Mouse (Mus musculus) neural tube, embryonic 12.5 days (tissue): ENCODE data around the gene Rnf151. TPM values are rescaled to one million over a fixed set of nuclear protein-coding genes. Genes with fewer than 3 reads are reported as not detected.
"Not testable (repeated sequence)": the region's sequence is repeated elsewhere in the genome, so short reads cannot be mapped to it uniquely, and the experiment has no call there.

ENCODE experiments used
- ATAC-seq: fragments of 200-750 bp; cut with Nextera tagmentation; 2 replicates; pipeline ENCODE4 v1.8.0; 2017; ENCODE audit warnings: low read depth, mild to moderate bottlenecking, moderate TSS enrichment, moderate library complexity; ENCODE audit not compliant: low FRiP score
- H3K27ac ChIP-seq: fragments of 300-500 bp; sonication (generic); 2 replicates; pipeline ENCODE4 v1.5.1; 2016
- H3K27me3 ChIP-seq: fragments of 300-500 bp; sonication (generic); replicated peaks from 2 replicates; pipeline ENCODE4 v1.6.1; 2016; ENCODE audit warnings: mild to moderate bottlenecking
- H3K36me3 ChIP-seq: fragments of 300-500 bp; sonication (generic); 2 replicates; pipeline ENCODE4 v1.6.1; 2016; ENCODE audit warnings: mild to moderate bottlenecking
- H3K4me1 ChIP-seq: fragments of 300-500 bp; sonication (generic); 2 replicates; pipeline ENCODE4 v1.6.1; 2016
- H3K4me2 ChIP-seq: fragments of 300-500 bp; sonication (generic); replicated peaks from 2 replicates; pipeline ENCODE4 v1.6.1; 2016; ENCODE audit warnings: mild to moderate bottlenecking
- H3K4me3 ChIP-seq: fragments of 300-500 bp; sonication (generic); 2 replicates; pipeline ENCODE4 v1.5.1; 2016
- H3K9ac ChIP-seq: fragments of 300-500 bp; sonication (generic); 2 replicates; pipeline ENCODE4 v1.6.1; 2016; ENCODE audit warnings: mild to moderate bottlenecking
- H3K9me3 ChIP-seq: fragments of 300-500 bp; sonication (generic); 2 replicates; pipeline ENCODE4 v1.6.1; 2016; ENCODE audit warnings: mild to moderate bottlenecking
- WGBS: fragments of 180-500 bp; shearing (Covaris S2); methylation state at CpG from one replicate; pipeline ENCODE4 v1.1.7; 2016; 5-methylcytosine and 5-hydroxymethylcytosine counted together
- polyA plus RNA-seq: library from polyadenylated mRNA; unstranded; fragments of >200 nt; fragmentation: Nextera tagmentation; extraction: Ambion mirVana; gene quantifications from 2 replicates; pipeline ENCODE4 v1.2.1, GENCODE M21; 2016

Gene Rnf151
- polyA plus RNA-seq, 1 experiment from 2014 or later: not detected

GRCm38 (mm10) chr17:24728184-24728583, 10.3 kb upstream of the Rnf151 start:
- no peak for ATAC-seq
- WGBS: 73% methylated on average over 17 of the region's 17 CpGs
- H3K9ac ChIP-seq: no peak overlapping the region

DNA sequence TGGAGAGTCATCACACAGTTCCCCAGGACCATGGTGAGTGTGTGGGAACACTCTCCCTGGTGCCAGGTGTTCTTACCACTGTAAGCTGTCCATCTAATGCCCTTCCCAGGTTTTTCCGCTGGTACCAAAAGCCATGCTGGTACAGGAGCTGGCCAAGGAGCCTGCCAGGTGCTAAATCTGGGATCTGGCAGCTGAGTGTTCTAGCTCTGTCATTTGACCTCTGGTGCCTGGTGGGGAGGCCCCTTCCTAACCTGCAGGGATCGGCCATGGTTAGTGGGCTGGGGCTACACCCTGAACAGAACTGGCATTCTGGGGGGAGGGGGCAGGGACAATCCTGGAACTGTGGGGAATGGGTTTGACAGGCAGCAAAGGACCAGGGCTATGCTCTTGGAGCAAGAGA, 9.8 kb upstream of the Rnf151 start, which contains the start of gene Rpl3l:
Rpl3l (plus strand) TSS at position 203 of the 400 bp plus-strand sequence.
- H3K27me3 ChIP-seq: no peaks in the 10 kb centered on the region
- no peak within 1 kb of the TSS for H3K4me2 ChIP-seq
- WGBS: 87% methylated on average over 2 of the region's 2 CpGs
- no peak within 1 kb of the TSS for H3K4me3 ChIP-seq
- no peak within 1 kb of the TSS for H3K27ac ChIP-seq
- H3K9ac ChIP-seq: 0 out of 2 replicates have a peak within 1 kb of the TSS, but pooled peaks have one; percentile 2
- no peaks in the 10 kb centered on the region for H3K9me3 ChIP-seq
- peaks cover under 1% of the 10 kb centered on the region; the same call in 1 of the 2 replicates for H3K36me3 ChIP-seq
- ATAC-seq: no peak
- peaks cover 14% of the 10 kb centered on the region for H3K4me1 ChIP-seq

More at GRCm38 (mm10) chr17:24728184-24728583, 10.3 kb upstream of the Rnf151 start:
- no peaks in the 10 kb centered on the region for H3K27me3 ChIP-seq
- no peak overlapping the region for H3K4me2 ChIP-seq
- peaks cover 9% of the 10 kb centered on the region for H3K4me1 ChIP-seq
- no peaks in the 10 kb centered on the region for H3K9me3 ChIP-seq
- H3K36me3 ChIP-seq: no peaks in the 10 kb centered on the region
- no peak overlapping the region for H3K27ac ChIP-seq
- H3K4me3 ChIP-seq: no peak overlapping the region

GRCm38 (mm10) chr17:24725637-24726390, 8.0 kb upstream of the Rnf151 start:
- no peak for ATAC-seq

GRCm38 (mm10) chr17:24724184-24724583, 6.3 kb upstream of the Rnf151 start, which contains the start of gene Ndufb10:
Gene Ndufb10 (minus strand): TSS chr17:24724478.
- Histone ChIP-seq H3K4me1 (peaks cover 29% of the 10 kb centered on the region), H3K27ac (peak within 1 kb of the TSS; percentile 12; the same call in 1 of the 2 replicates), H3K9me3 (no peaks in the 10 kb centered on the region), H3K4me3 (peak within 1 kb of the TSS; percentile 71), H3K27me3 (no peaks in the 10 kb centered on the region), H3K4me2 (peak within 1 kb of the TSS; percentile 94), H3K36me3 (peaks cover 15% of the 10 kb centered on the region), H3K9ac (peak within 1 kb of the TSS; percentile 92)
- peak; percentile 78 for ATAC-seq
- WGBS: under 1% methylated on average over 30 of the region's 30 CpGs

More at GRCm38 (mm10) chr17:24725637-24726390, 8.0 kb upstream of the Rnf151 start:
- peaks cover 29% of the 10 kb centered on the region for H3K4me1 ChIP-seq
- H3K4me3 ChIP-seq: no peak overlapping the region
- H3K27me3 ChIP-seq: no peaks in the 10 kb centered on the region
- peaks cover 15% of the 10 kb centered on the region for H3K36me3 ChIP-seq
- H3K9ac ChIP-seq: no peak overlapping the region
- no peaks in the 10 kb centered on the region for H3K9me3 ChIP-seq
- WGBS: 70% methylated on average over 3 of the region's 3 CpGs
- H3K27ac ChIP-seq: no peak overlapping the region
- H3K4me2 ChIP-seq: no peak overlapping the region

GRCm38 (mm10) chr17:24723881-24724180, 6.0 kb upstream of the Rnf151 start:
- no peak for ATAC-seq
- no peaks in the 10 kb centered on the region for H3K27me3 ChIP-seq
- H3K4me3 ChIP-seq: peak overlapping the region; percentile 71
- under 1% methylated on average over 15 of the region's 15 CpGs for WGBS
- H3K9me3 ChIP-seq: no peaks in the 10 kb centered on the region
- H3K27ac ChIP-seq: no peak overlapping the region
- peaks cover 31% of the 10 kb centered on the region for H3K4me1 ChIP-seq
- H3K9ac ChIP-seq: peak overlapping the region; percentile 92
- H3K4me2 ChIP-seq: peak overlapping the region; percentile 94
- H3K36me3 ChIP-seq: peaks cover 15% of the 10 kb centered on the region

DNA sequence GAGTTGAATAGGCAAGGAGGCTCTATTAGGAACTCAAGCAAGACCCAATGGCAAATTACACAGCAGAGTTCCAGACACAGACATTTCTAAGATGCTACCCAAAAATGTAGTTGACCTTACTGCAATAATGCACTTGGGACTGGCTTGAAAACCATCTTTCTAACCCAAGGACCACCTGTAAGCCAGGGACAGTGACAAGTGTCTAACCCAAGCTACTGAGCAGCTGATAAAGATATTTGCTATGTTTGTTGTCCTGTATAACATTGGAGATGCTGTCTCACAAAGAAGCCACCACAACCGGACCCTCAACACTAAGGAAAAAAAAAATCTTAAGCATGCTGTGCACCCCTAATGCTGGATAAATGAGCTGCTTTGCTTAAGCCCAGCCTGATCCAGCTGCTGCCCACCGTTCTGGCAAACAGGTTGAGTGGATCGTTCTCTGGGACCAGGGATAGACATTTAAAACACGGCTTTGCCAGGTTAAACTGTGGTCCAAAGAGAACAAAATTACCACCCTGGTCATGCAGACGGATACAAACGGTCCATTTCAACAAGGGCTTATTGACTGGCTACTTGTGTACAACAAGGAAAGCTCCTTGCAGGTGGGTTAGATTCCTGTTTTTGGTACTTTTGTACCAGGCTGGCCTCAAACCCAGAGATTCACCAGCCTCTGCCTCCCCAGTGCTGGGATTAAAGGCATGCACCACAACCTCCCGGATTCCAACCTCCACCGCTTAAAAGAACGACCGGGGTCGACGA, 5.4 kb upstream of the Rnf151 start:
- peaks cover 15% of the 10 kb centered on the region for H3K36me3 ChIP-seq
- no peaks in the 10 kb centered on the region for H3K27me3 ChIP-seq
- H3K9me3 ChIP-seq: no peaks in the 10 kb centered on the region
- peak overlapping the region; percentile 92 for H3K9ac ChIP-seq
- H3K4me2 ChIP-seq: peak overlapping the region; percentile 94
- WGBS: 4% methylated on average over 12 of the region's 12 CpGs
- H3K27ac ChIP-seq: no peak overlapping the region
- H3K4me1 ChIP-seq: peaks cover 35% of the 10 kb centered on the region
- no peak for ATAC-seq
- H3K4me3 ChIP-seq: peak overlapping the region; percentile 71

- peak overlapping the region; percentile 22; the same call in 1 of the 2 replicates for H3K9ac ChIP-seq
- H3K4me3 ChIP-seq: no peak overlapping the region
- peak overlapping the region; percentile 94 for H3K4me2 ChIP-seq
- no peaks in the 10 kb centered on the region for H3K9me3 ChIP-seq
- peaks cover 21% of the 10 kb centered on the region for H3K36me3 ChIP-seq
- no peak for ATAC-seq
- no peaks in the 10 kb centered on the region for H3K27me3 ChIP-seq
- peaks cover 35% of the 10 kb centered on the region for H3K4me1 ChIP-seq
- no peak overlapping the region for H3K27ac ChIP-seq
- WGBS: 23% methylated on average over 13 of the region's 13 CpGs
These were observed 4.5 kb upstream of the Rnf151 start for GRCm38 (mm10) chr17:24722220-24722924.

DNA sequence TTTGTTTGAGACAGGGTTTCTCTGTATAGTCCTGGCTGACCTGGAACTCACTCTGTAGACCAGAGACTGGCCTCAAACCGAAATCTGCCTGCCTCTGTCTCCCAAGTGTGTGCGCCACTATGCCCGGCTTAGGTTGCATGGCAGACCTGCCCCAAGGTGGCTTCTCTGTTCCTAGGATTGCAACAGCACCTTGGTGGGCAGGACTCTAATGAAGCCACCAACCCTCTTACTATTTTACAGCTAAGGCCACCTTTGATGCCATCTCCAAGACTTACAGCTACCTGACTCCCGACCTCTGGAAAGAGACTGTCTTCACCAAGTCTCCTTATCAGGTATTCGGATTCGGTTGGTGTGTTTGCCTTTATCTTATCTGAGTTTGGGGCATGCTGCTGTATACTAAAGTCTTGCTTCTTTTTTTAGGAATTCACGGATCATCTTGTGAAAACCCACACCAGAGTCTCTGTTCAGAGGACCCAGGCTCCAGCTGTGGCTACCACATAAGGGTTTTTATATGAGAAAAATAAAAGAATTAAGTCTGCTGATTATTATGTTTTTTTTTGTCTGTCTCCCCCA, 3.6 kb upstream of the Rnf151 start:
- 76% methylated on average over 7 of the region's 7 CpGs for WGBS
- H3K9ac ChIP-seq: peak overlapping the region; percentile 56

DNA sequence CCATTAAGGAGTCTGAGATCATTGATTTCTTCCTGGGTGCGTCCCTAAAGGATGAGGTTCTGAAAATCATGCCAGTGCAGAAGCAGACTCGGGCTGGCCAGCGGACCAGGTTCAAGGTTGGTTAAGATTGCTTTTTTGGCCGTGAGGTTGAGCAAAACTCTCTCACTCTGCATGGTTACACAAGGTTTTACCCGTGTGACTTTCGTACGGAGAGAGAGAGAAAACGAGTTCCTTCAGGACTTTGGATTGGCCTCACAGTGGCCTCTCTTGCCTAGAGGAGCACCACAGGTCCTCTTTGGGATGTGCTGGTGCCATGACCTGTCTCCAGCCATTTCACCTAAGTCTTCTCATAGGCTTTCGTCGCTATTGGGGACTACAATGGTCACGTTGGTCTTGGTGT, 2.8 kb upstream of the Rnf151 start:
- ATAC-seq, H3K27ac ChIP-seq, H3K9me3 ChIP-seq, H3K27me3 ChIP-seq: not testable (repeated sequence)
- H3K4me1 ChIP-seq: peaks cover 35% of the 10 kb centered on the region
- H3K4me2 ChIP-seq: peak overlapping the region; percentile 94
- 2% methylated on average over 11 of the region's 11 CpGs for WGBS
- H3K4me3 ChIP-seq: peak overlapping the region; percentile 80
- peak overlapping the region; percentile 83 for H3K9ac ChIP-seq
- H3K36me3 ChIP-seq: peaks cover 36% of the 10 kb centered on the region

More for the DNA sequence above, 3.6 kb upstream of the Rnf151 start:
- ATAC-seq, H3K27me3 ChIP-seq, H3K9me3 ChIP-seq, H3K27ac ChIP-seq: not testable (repeated sequence)
- Histone ChIP-seq H3K4me2 (peak overlapping the region; percentile 94), H3K36me3 (peaks cover 29% of the 10 kb centered on the region), H3K4me3 (peak overlapping the region; percentile 26), H3K4me1 (peaks cover 35% of the 10 kb centered on the region)

GRCm38 (mm10) chr17:24719494-24720222, 1.8 kb upstream of the Rnf151 start:
- Histone ChIP-seq H3K4me3 (peak overlapping the region; percentile 80), H3K36me3 (peaks cover 36% of the 10 kb centered on the region), H3K27me3 (no peaks in the 10 kb centered on the region), H3K9ac (peak overlapping the region; percentile 83), H3K27ac (peak overlapping the region; percentile 57; the same call in 1 of the 2 replicates), H3K4me2 (peak overlapping the region; percentile 94), H3K9me3 (no peaks in the 10 kb centered on the region), H3K4me1 (peaks cover 35% of the 10 kb centered on the region)
- ATAC-seq: peak; percentile 97
- WGBS: under 1% methylated on average over 61 of the region's 61 CpGs

DNA sequence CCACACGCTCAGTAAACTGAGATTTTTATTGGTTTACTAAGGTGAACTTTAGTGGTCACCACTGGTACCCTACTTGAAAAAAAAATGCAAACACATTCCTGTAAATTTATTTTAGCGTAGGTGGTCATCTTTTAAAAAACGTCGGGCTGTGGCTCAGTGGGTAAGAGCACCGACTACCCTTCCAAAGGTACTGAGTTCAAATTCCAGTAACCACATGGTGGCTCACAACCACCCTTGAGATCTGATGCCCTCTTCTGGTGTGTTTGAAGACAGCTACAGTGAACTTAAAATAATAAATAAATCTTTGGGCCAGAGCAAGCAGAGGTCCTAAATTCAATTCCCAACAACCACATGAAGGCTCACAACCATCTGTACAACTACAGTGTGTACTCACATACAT, 1.1 kb upstream of the Rnf151 start:
- peak overlapping the region; percentile 83 for H3K9ac ChIP-seq
- ATAC-seq: not testable (repeated sequence)
- peaks cover 33% of the 10 kb centered on the region for H3K4me1 ChIP-seq

More for the DNA sequence above, 1.1 kb upstream of the Rnf151 start:
- H3K27ac ChIP-seq, H3K27me3 ChIP-seq, H3K9me3 ChIP-seq: not testable (repeated sequence)
- Histone ChIP-seq H3K4me2 (peak overlapping the region; percentile 94), H3K36me3 (peaks cover 36% of the 10 kb centered on the region), H3K4me3 (peak overlapping the region; percentile 80)
- 60% methylated on average over 5 of the region's 5 CpGs for whole genome bisulfite sequencing
